Mouse (Mus musculus) ovary, adult 2 months (tissue): ENCODE results near the gene Dlg3. TPM values are rescaled to one million over a fixed set of nuclear protein-coding genes. Genes with fewer than 3 reads are reported as not detected.

Experiments
- polyA plus RNA-seq: library from polyadenylated mRNA; depleted of rRNA; stranded (reverse); fragments of >200 nt; gene quantifications from 2 replicates; pipeline ENCODE4 v1.2.3, GENCODE M21; 2012; rRNA removed

Dlg3 gene
- 7.8 and 15.1 TPM in 2 replicates for polyA plus RNA-seq

GRCm38 (mm10) chrX:100767181-100767884 is at the start of gene Dlg3:
Dlg3 (plus strand) TSS chrX:100767722.

GRCm38 (mm10) chrX:100729665-100730188 is 37.8 kb upstream of the Dlg3 start, which contains the start of gene Gdpd2:
Gdpd2 (plus strand) TSS chrX:100729873.

Other genes starting within 250 kb of the Dlg3 start
- gene Dgat2l6, start 242.9 kb upstream of the Dlg3 start, polyA plus RNA-seq = not detected in 2 replicates
- gene Awat1, start 195.5 kb upstream of the Dlg3 start, polyA plus RNA-seq = not detected in 2 replicates
- gene P2ry4, start 172.9 kb upstream of the Dlg3 start, polyA plus RNA-seq = 0.05 and 0.06 TPM in 2 replicates
- not detected in 2 replicates for gene Arr3, start 162.2 kb upstream of the Dlg3 start, polyA plus RNA-seq
- gene Kif4, start 142.0 kb upstream of the Dlg3 start, polyA plus RNA-seq = 1.1 and 1.9 TPM in 2 replicates
- 10.7 and 14.5 TPM in 2 replicates for gene Pdzd11, start 141.2 kb upstream of the Dlg3 start, polyA plus RNA-seq
- gene Gdpd2, start 37.8 kb upstream of the Dlg3 start, polyA plus RNA-seq = 53.7 and 59.2 TPM in 2 replicates